Mouse (Mus musculus) CH12.LX (cell line): ENCODE results near the gene Fkbp4. TPM values are rescaled to one million over a fixed set of nuclear protein-coding genes. Genes with fewer than 3 reads are reported as not detected.

Experiments used
- DNase-seq: peaks from one replicate; pipeline ENCODE4 v3.0.0-alpha.2; 2013; ENCODE audit errors: extremely low read depth
- H3K27ac ChIP-seq: 2 replicates; pipeline ENCODE4 v1.5.1; 2012; ENCODE audit warnings: low read depth, mild to moderate bottlenecking, control low read depth, moderate library complexity; ENCODE audit not compliant: insufficient read depth
- H3K27me3 ChIP-seq: replicated peaks from 2 replicates; pipeline ENCODE3; 2012; ENCODE audit warnings: inconsistent platforms
- H3K36me3 ChIP-seq, 2 experiments: replicated peaks in 1 of 2; 2 replicates each; pipeline versions ENCODE3 to v1.6.1; 2012; ENCODE audit warnings: inconsistent platforms in 1 of 2, low read length in 1 of 2, mild to moderate bottlenecking in 1 of 2, mixed read lengths in 1 of 2, moderate library complexity in 1 of 2; ENCODE audit not compliant: control insufficient read depth in 1 of 2, insufficient read depth in 1 of 2
- H3K4me1 ChIP-seq, 2 experiments: 2 replicates each; pipeline ENCODE4 v1.6.1; 2012; ENCODE audit warnings: inconsistent platforms in 1 of 2, moderate library complexity in 1 of 2; ENCODE audit not compliant: insufficient read depth in 2 of 2, control insufficient read depth in 1 of 2
- H3K4me2 ChIP-seq: 2 replicates; pipeline ENCODE4 v1.6.1; 2012; ENCODE audit warnings: low read depth, mild to moderate bottlenecking, control low read depth; ENCODE audit not compliant: poor library complexity, insufficient read depth, severe bottlenecking
- H3K4me3 ChIP-seq, 3 experiments: fragments of 150-350 bp in 1 of 3; sonication (generic) in 1 of 3; replicated peaks in 1 of 3; 2 replicates each; pipeline versions ENCODE3 to v1.5.1; 2011 to 2012; ENCODE audit warnings: low read depth in 2 of 3, low read length in 2 of 3, mild to moderate bottlenecking in 2 of 3, moderate library complexity in 2 of 3, control low read depth in 1 of 3, improper control_type of control experiment in 1 of 3, inconsistent platforms in 1 of 3, mixed read lengths in 1 of 3; ENCODE audit not compliant: poor library complexity in 1 of 3
- H3K79me2 ChIP-seq: replicated peaks from 2 replicates; pipeline ENCODE4 v1.6.1; 2012; ENCODE audit warnings: mild to moderate bottlenecking, moderate library complexity; ENCODE audit not compliant: control insufficient read depth, poor library complexity, insufficient read depth, severe bottlenecking; ENCODE audit errors: extremely low read depth
- H3K9ac ChIP-seq: 2 replicates; pipeline ENCODE4 v1.6.1; 2012; ENCODE audit warnings: low read depth, mild to moderate bottlenecking, control low read depth, moderate library complexity; ENCODE audit not compliant: insufficient read depth
- H3K9me3 ChIP-seq: replicated peaks from 2 replicates; pipeline ENCODE3; 2012; ENCODE audit warnings: low read length, inconsistent platforms, mixed read lengths
- E2F4 ChIP-seq: IDR thresholded peaks from 2 replicates; pipeline ENCODE4 v1.6.1; 2011; ENCODE audit warnings: low read depth, low read length, improper control_type of control experiment; ENCODE audit not compliant: insufficient replicate concordance
- ELF1 ChIP-seq: IDR thresholded peaks from 2 replicates; pipeline ENCODE4 v1.6.1; 2014; ENCODE audit warnings: low read depth, mild to moderate bottlenecking, inconsistent platforms, low read length, improper control_type of control experiment
- ETS1 ChIP-seq: conservative IDR thresholded peaks from 2 replicates; pipeline ENCODE4 v1.6.1; 2012; ENCODE audit warnings: low read depth, mild to moderate bottlenecking, inconsistent platforms, low read length, improper control_type of control experiment, moderate library complexity
- HCFC1 ChIP-seq: IDR thresholded peaks from 2 replicates; pipeline ENCODE4 v1.6.1; 2012; ENCODE audit warnings: low read depth, mild to moderate bottlenecking, inconsistent platforms, low read length, improper control_type of control experiment
- IRF4 ChIP-seq: IDR thresholded peaks from 2 replicates; pipeline ENCODE4 v1.6.1; 2014; ENCODE audit warnings: low read depth, mild to moderate bottlenecking, inconsistent platforms, low read length, improper control_type of control experiment
- JUN ChIP-seq: IDR thresholded peaks from 2 replicates; pipeline ENCODE4 v1.6.1; 2011; ENCODE audit warnings: low read depth, mild to moderate bottlenecking, low read length, improper control_type of control experiment, moderate library complexity; ENCODE audit not compliant: insufficient read depth
- MAFK ChIP-seq: IDR thresholded peaks from 2 replicates; pipeline ENCODE4 v1.6.1; 2011; ENCODE audit warnings: low read length, improper control_type of control experiment; ENCODE audit not compliant: insufficient replicate concordance
- MAX ChIP-seq: IDR thresholded peaks from 2 replicates; pipeline ENCODE4 v1.6.1; 2011; ENCODE audit warnings: low read length, improper control_type of control experiment
- MEF2A ChIP-seq: IDR thresholded peaks from 2 replicates; pipeline ENCODE4 v1.6.1; 2014; ENCODE audit warnings: low read depth, mild to moderate bottlenecking, inconsistent platforms, low read length, improper control_type of control experiment, borderline replicate concordance
- MXI1 ChIP-seq: IDR thresholded peaks from 2 replicates; pipeline ENCODE4 v1.6.1; 2011; ENCODE audit warnings: mild to moderate bottlenecking, low read depth, low read length, improper control_type of control experiment
- MYC ChIP-seq: IDR thresholded peaks from 2 replicates; pipeline ENCODE4 v1.6.1; 2011; ENCODE audit warnings: low read depth, mild to moderate bottlenecking, improper control_type of control experiment, low read length
- NELFE ChIP-seq: IDR thresholded peaks from 2 replicates; pipeline ENCODE4 v1.6.1; 2011; ENCODE audit warnings: low read depth, low read length, improper control_type of control experiment
- NRF1 ChIP-seq: IDR thresholded peaks from 2 replicates; pipeline ENCODE4 v1.6.1; 2014; ENCODE audit warnings: low read depth, mild to moderate bottlenecking, inconsistent platforms, low read length, improper control_type of control experiment, moderate library complexity
- PAX5 ChIP-seq: IDR thresholded peaks from 2 replicates; pipeline ENCODE4 v1.6.1; 2012; ENCODE audit warnings: low read length, inconsistent platforms, mixed read lengths
- POLR2A ChIP-seq: IDR thresholded peaks from 2 replicates; pipeline ENCODE4 v1.6.1; 2011; ENCODE audit warnings: low read depth, mild to moderate bottlenecking, improper control_type of control experiment, low read length
- POLR2AphosphoS2 ChIP-seq: IDR thresholded peaks from 2 replicates; pipeline ENCODE4 v1.6.1; 2011; ENCODE audit warnings: low read depth, low read length, improper control_type of control experiment
- RCOR1 ChIP-seq: conservative IDR thresholded peaks from 2 replicates; pipeline ENCODE4 v1.6.1; 2012; ENCODE audit warnings: low read depth, mild to moderate bottlenecking, inconsistent platforms, low read length, improper control_type of control experiment
- SMC3 ChIP-seq: IDR thresholded peaks from 2 replicates; pipeline ENCODE4 v1.6.1; 2011; ENCODE audit warnings: low read depth, low read length, improper control_type of control experiment
- TBP ChIP-seq: conservative IDR thresholded peaks from 2 replicates; pipeline ENCODE4 v1.6.1; 2011; ENCODE audit warnings: low read depth, low read length, improper control_type of control experiment
- TCF12 ChIP-seq: IDR thresholded peaks from 2 replicates; pipeline ENCODE4 v1.6.1; 2014; ENCODE audit warnings: low read depth, mild to moderate bottlenecking, inconsistent platforms, low read length, improper control_type of control experiment
- UBTF ChIP-seq: IDR thresholded peaks from 2 replicates; pipeline ENCODE4 v1.6.1; 2012; ENCODE audit warnings: low read depth, mild to moderate bottlenecking, inconsistent platforms, low read length, improper control_type of control experiment, moderate library complexity
- USF2 ChIP-seq: conservative IDR thresholded peaks from 2 replicates; pipeline ENCODE4 v1.6.1; 2011; ENCODE audit warnings: low read depth, low read length, improper control_type of control experiment
- ZC3H11A ChIP-seq: IDR thresholded peaks from 2 replicates; pipeline ENCODE4 v1.6.1; 2012; ENCODE audit warnings: low read depth, mild to moderate bottlenecking, inconsistent platforms, low read length, improper control_type of control experiment
- ZKSCAN1 ChIP-seq: IDR thresholded peaks from 2 replicates; pipeline ENCODE4 v1.6.1; 2012; ENCODE audit warnings: low read depth, inconsistent platforms, low read length, improper control_type of control experiment, borderline replicate concordance
- dilution Hi-C: fragments of 300-500 bp; cut with MboI; formaldehyde crosslinking; loops from 2 replicates; pipeline ENCODE4 v1.14.3; 2020; ENCODE audit warnings: low sequenced_read_pairs; ENCODE audit not compliant: extremely low pct_unique_long_range_greater_than_20kb, extremely low pct_ligation_motif_present
- in situ Hi-C: fragments of 300-500 bp; cut with MboI; formaldehyde crosslinking; loops from 3 replicates; pipeline ENCODE4 v1.14.3; 2019; ENCODE audit warnings: low sequenced_read_pairs, low pct_ligation_motif_present, low pct_unique_long_range_greater_than_20kb, mixed read lengths
- polyA plus RNA-seq: library from polyadenylated mRNA; unstranded; fragments of >175 nt; gene quantifications from 2 replicates; pipeline ENCODE4 v1.2.1, GENCODE M21; 2012; ENCODE audit warnings: low read depth; ENCODE audit not compliant: insufficient read length
- total RNA-seq, 2 experiments: library from RNA; depleted of rRNA; stranded (reverse); fragments of 300-350 nt in 1 of 2; fragments of >200 nt in 1 of 2; gene quantifications; 2 replicates each; pipeline ENCODE4 v1.2.3; 2012 to 2014

The Fkbp4 gene
- total and polyA plus RNA-seq, 3 experiments = 198 to 304 (median 265) TPM

DNA sequence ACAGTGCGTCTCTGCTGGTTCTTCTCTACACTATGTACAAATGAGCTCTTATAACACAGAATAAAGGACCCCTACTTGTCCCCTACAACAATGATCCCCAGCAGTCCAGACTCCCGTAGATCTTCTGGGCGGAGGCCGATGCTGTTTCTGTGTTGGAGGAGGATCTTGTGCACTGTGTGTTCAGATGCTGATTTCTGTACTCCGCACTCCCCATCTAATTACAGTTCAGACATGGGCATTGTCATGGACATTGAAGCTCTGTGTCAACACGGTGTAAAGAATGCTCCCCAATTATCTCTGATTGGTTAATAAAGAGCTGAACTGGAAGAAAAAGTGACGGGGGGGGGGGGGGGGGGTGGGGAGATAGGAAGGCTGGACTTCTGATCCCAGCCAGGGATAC, 27.6 kb upstream of the Fkbp4 start:
- Histone ChIP-seq H3K27me3 (peaks cover 6% of the 10 kb centered on the region), H3K4me2 (no peak overlapping the region), H3K79me2 (no peaks in the 10 kb centered on the region), H3K4me1 (peaks cover 3 to 7% of the 10 kb centered on the region in 2 experiments; a peak in 3 of 4 replicates), H3K4me3 (no peak overlapping the region), H3K27ac (no peak overlapping the region), H3K9me3 (peaks cover 3% of the 10 kb centered on the region), H3K9ac (no peak overlapping the region), H3K36me3 (no peaks in the 10 kb centered on the region)
- no peak for DNase-seq
- in situ Hi-C loops (no loop called here), dilution Hi-C loops (no loop called here)
- TF ChIP-seq NRF1 (no peak), RCOR1 (no peak), TBP (no peak), UBTF (no peak), PAX5 (no peak), NELFE (no peak), POLR2AphosphoS2 (no peak), MYC (no peak), HCFC1 (no peak), POLR2A (no peak), JUN (no peak), ZC3H11A (no peak), ZKSCAN1 (no peak), USF2 (no peak), IRF4 (no peak), ELF1 (no peak), MXI1 (no peak)

GRCm38 (mm10) chr6:128464996-128465395, 26.5 kb upstream of the Fkbp4 start:
- in situ Hi-C loops = no loop called here
- Histone ChIP-seq H3K9me3 (peaks cover 3% of the 10 kb centered on the region), H3K9ac (no peak overlapping the region), H3K27me3 (no peaks in the 10 kb centered on the region), H3K4me3 (no peak overlapping the region), H3K4me2 (no peak overlapping the region), H3K4me1 (peaks cover 3 to 17% of the 10 kb centered on the region in 2 experiments; a peak in 3 of 4 replicates), H3K79me2 (no peaks in the 10 kb centered on the region), H3K36me3 (no peaks in the 10 kb centered on the region), H3K27ac (no peak overlapping the region)
- DNase-seq = no peak
- TF ChIP-seq MAX (no peak), JUN (no peak), E2F4 (no peak), ZKSCAN1 (no peak), ETS1 (no peak), SMC3 (no peak), USF2 (no peak), TCF12 (no peak), UBTF (no peak), MAFK (no peak), ZC3H11A (no peak), MEF2A (no peak)
- dilution Hi-C loops = no loop called here
